Mouse (Mus musculus): ENCODE results near the gene Proca1. TPM values are rescaled to one million over a fixed set of nuclear protein-coding genes. Genes with fewer than 3 reads are reported as not detected.

Gene Proca1
- 1.7 and 3.0 TPM in 2 replicates for polyA plus RNA-seq (2012; rRNA removed)

GRCm38 (mm10) chr11:78193113-78193512 is at the start of gene Proca1:
TSS of gene Proca1 (plus strand) at chr11:78193392.

GRCm38 (mm10) chr11:78164924-78165760 is 28.1 kb upstream of the Proca1 start, which contains the start of gene Traf4:
TSS of gene Traf4 (minus strand) at chr11:78165589.

GRCm38 (mm10) chr11:78176402-78176862 is 16.8 kb upstream of the Proca1 start, which contains the start of the genes Nek8 and Tlcd1:
TSS of gene Nek8 (minus strand) at chr11:78176675.
TSS of gene Tlcd1 (plus strand) at chr11:78176711.

GRCm38 (mm10) chr11:78182961-78183844 is 10.0 kb upstream of the Proca1 start, which contains the start of gene Rpl23a:
TSS of gene Rpl23a (minus strand) at chr11:78183584.

GRCm38 (mm10) chr11:78188331-78189233 is 4.6 kb upstream of the Proca1 start, which contains the start of gene Rab34:
TSS of gene Rab34 (plus strand) at chr11:78188430.

GRCm38 (mm10) chr11:78245627-78246317 is 52.6 kb downstream of the Proca1 start, which contains the start of the genes Sdf2 and Supt6:
TSS of gene Sdf2 (plus strand) at chr11:78245746.
TSS of gene Supt6 (minus strand) at chr11:78245987.

Other genes starting within 250 kb of the Proca1 start
- gene Phf12, start 210.6 kb upstream of the Proca1 start, polyA plus RNA-seq (2012; rRNA removed) = 63.4 and 84.4 TPM in 2 replicates
- 12.5 and 14.3 TPM in 2 replicates for gene Dhrs13, start 161.1 kb upstream of the Proca1 start, polyA plus RNA-seq (2012; rRNA removed)
- gene Flot2, start 155.5 kb upstream of the Proca1 start, polyA plus RNA-seq (2012; rRNA removed) = 50.4 and 64.3 TPM in 2 replicates
- 23.8 and 28.7 TPM in 2 replicates for gene Eral1, start 113.0 kb upstream of the Proca1 start, polyA plus RNA-seq (2012; rRNA removed)
- 12.7 and 20.4 TPM in 2 replicates for gene Fam222b, start 98.7 kb upstream of the Proca1 start, polyA plus RNA-seq (2012; rRNA removed)
- gene Traf4, start 27.8 kb upstream of the Proca1 start, polyA plus RNA-seq (2012; rRNA removed) = 127 and 187 TPM in 2 replicates
- gene Nek8, start 16.7 kb upstream of the Proca1 start, polyA plus RNA-seq (2012; rRNA removed) = 14.6 and 20.9 TPM in 2 replicates
- gene Tlcd1, start 16.7 kb upstream of the Proca1 start, polyA plus RNA-seq (2012; rRNA removed) = 21.7 and 22.8 TPM in 2 replicates
- gene Rpl23a, start 9.8 kb upstream of the Proca1 start, polyA plus RNA-seq (2012; rRNA removed) = 3,764 and 3,899 TPM in 2 replicates
- gene Rab34, start 5.0 kb upstream of the Proca1 start, polyA plus RNA-seq (2012; rRNA removed) = 59.8 and 90.6 TPM in 2 replicates
- gene Sdf2, start 52.4 kb downstream of the Proca1 start, polyA plus RNA-seq (2012; rRNA removed) = 76.8 and 95.7 TPM in 2 replicates
- gene Supt6, start 52.6 kb downstream of the Proca1 start, polyA plus RNA-seq (2012; rRNA removed) = 29.4 and 30.4 TPM in 2 replicates
- gene 2610507B11Rik, start 68.4 kb downstream of the Proca1 start, polyA plus RNA-seq (2012; rRNA removed) = 60.1 and 65.0 TPM in 2 replicates
- gene BC030499, start 97.4 kb downstream of the Proca1 start, polyA plus RNA-seq (2012; rRNA removed) = 0.68 and 0.82 TPM in 2 replicates
- 91.4 and 95.4 TPM in 2 replicates for gene Spag5, start 108.1 kb downstream of the Proca1 start, polyA plus RNA-seq (2012; rRNA removed)
- 3.7 and 5.3 TPM in 2 replicates for gene Aldoc, start 129.6 kb downstream of the Proca1 start, polyA plus RNA-seq (2012; rRNA removed)
- gene Pigs, start 135.0 kb downstream of the Proca1 start, polyA plus RNA-seq (2012; rRNA removed) = 37.7 and 53.2 TPM in 2 replicates
- gene Unc119, start 150.1 kb downstream of the Proca1 start, polyA plus RNA-seq (2012; rRNA removed) = 91.0 and 110 TPM in 2 replicates
- 0.07 TPM in 1 of 2 replicates, not detected in the other for gene Foxn1, start 193.2 kb downstream of the Proca1 start, polyA plus RNA-seq (2012; rRNA removed)
- gene Slc13a2, start 228.8 kb downstream of the Proca1 start, polyA plus RNA-seq (2012; rRNA removed) = 0.04 TPM in 1 of 2 replicates, not detected in the other